Mouse (Mus musculus): Measurements from ENCODE around the gene Dok5.
A peak's percentile ranks its signal among the peaks of the same experiment; 100 is the strongest.

Dok5 gene

DNA sequence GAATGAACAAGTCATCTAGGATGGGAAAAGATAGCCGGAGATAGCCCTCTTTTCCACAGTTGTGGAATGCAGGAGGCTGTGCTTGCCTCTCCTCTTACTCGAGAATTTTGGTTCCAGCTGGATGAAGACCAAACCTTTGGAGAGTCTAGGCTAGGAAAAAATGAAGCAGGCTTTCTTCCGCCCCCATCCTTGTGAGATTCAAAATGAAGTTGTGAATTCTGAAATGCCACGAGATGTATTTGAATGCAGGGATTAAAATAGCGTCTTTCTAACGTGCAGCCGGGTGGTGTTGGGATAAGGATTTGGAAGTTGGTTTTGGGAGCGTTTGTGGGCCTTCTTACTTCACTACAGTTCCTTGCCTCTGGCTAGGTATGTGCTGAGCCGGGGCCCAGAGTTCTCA, 6.8 kb downstream of the Dok5 start:
- no peak for DNase-seq (ENCODE audit: low spot score)

DNA sequence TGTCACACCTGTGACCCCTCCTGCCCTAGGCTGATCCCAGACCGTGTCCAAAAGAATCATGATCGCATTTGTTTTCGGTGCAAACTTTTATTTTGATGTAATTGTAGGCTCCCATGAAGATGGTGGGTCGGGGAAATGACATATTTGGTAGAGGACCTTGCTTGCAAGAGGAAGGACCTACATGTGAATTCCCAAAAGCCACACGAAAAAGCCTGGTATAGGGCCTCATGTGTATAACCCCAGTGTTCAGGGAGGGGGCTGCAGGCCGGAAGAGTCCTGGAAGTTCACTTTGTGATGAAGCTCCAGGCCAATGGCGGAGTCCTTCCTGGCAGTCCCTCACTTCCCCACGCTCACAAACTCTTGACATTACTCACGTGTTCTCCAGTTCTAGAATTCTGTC, 7.3 kb downstream of the Dok5 start:
- no peak for DNase-seq (ENCODE audit: low spot score)

DNA sequence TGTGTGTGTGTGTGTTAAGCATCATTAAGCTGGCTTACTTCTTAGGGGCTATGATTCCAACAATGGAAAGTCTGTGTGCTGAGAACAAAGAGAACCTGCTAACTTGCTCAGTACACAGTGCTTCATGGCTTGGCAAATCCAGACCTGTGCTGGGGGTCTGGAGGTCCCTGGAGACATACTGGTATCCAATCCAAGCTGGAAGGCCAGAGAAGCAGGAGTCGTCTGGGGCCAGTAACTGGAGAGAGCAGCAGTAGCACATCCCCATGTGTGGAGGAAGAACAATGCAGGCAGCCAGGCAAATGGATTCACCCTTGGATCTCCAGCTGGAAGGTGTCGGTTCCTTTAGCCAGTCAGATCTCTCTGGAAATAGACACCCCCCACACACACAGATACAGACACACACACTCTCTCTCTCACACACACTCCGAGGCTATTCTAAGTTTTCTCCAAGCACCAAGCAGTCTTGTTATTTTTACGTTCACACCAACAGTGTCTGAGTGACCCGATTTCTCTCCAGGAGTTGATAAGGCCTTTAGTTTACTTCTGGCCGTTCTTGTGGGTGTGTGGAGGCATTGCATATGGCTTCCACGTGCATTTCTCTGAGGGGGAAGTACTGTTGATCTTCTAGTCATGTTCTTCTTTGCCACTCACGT, 8.2 kb downstream of the Dok5 start:
- peak; percentile 45 for DNase-seq (ENCODE audit: low spot score)

DNA sequence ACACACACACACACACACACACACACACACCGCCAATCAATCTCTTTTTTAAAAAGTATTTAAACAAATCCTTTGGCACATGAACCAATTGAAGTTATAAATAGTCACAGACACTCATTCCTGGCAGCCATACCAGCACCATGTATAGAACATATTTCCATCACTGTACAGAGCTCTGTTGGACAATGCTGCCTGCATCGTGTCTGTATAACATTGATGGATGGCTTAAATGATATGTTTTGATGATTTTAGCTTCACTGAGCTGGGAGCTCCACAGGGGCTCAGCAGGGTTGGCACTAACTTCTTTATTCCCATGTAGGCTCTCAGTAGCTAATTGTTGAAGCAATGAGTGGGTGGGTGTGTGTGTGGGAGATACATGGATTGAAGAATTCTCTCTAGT, 11.9 kb downstream of the Dok5 start:
- no peak for DNase-seq (ENCODE audit: low spot score)

DNA sequence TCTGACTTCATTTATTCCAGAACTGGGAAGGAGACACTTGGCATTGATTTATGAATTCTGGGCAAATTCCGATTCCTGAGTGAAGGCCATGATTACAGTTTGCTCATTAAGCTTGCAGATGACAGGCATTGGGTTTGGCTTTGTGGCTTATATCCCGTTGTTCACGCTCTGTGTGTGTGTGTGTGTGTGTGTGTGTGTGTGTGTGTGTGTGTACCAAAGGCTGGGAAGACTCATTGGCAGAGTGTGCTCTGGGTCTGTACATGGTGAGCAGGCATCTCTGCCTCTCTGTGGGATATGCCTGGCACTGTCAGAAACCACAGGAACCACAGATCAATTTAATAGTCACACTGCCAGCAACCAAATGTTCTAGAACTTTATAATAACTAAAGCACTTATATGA, 17.3 kb downstream of the Dok5 start:
- DNase-seq (ENCODE audit: low spot score) = no peak

DNA sequence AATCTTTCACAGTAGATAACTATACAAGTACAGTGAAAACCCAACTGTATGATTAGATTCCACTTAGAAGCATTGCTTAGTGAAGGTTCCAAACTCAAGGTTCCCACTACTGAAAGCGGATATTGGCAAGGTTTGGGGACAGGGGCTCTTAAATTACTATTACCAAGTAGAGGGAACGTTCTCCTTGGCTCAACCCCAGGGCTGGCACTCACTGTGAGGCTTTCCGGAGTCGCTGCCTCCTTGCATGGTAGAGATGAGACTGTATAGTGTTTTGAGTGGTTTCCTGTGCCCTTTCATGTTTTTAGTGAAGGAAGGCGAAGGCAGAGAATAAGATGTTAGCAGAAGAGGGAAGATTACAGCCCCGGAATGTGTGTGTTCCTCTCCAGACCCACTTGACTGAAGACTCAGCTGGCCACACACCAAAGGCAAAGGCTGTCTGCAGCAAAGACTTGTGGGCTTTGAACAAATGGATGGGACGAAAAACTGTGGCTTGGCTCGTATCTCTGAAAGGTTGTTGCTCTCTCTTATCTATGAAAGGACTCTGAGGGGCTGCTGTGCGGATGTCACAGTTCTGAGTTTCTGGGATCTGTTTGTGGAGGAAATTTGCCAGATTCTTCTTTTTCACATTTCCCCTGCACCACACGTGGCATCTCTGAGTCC, 20.7 kb downstream of the Dok5 start:
- DNase-seq (ENCODE audit: low spot score) = no peak

DNA sequence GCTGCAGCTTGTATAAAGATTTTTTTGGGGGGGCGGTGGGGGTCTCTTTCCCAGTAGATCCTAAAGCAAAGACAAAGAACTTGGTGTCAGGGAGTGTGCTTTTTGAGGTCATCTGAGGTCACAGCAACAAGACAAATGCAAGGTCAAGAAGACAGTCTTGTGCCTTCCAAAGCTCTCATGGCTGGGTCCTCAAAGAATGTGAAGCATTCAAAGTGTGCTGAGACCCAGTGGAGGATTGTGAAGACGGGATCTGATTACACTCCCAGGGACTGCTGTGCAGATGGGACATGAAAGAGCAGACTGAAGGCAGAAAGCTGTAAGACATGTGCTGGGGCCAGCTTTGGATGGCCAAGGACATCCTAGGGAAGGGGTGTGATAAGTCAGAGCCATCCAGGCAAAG, 24.2 kb downstream of the Dok5 start:
- DNase-seq (ENCODE audit: low spot score) = no peak

DNA sequence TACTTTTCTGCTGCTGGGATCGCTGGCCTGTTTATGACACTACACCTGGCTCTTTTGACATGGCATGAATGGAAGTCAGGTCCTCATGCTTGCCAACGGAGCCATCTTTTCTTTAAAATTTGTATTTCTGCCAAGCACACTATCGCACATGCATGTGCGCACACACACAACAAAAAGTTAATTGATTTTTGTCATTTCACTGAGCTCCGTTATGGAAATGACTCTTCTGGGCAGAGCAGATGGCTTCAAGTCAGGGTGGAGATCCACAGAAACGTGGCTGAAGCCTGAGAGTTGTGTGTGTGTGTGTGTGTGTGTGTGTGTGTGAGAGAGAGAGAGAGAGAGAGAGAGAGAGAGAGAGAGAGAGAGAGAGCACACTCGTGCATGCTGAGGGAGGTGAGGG, 25.1 kb downstream of the Dok5 start:
- DNase-seq (ENCODE audit: low spot score) = no peak

DNA sequence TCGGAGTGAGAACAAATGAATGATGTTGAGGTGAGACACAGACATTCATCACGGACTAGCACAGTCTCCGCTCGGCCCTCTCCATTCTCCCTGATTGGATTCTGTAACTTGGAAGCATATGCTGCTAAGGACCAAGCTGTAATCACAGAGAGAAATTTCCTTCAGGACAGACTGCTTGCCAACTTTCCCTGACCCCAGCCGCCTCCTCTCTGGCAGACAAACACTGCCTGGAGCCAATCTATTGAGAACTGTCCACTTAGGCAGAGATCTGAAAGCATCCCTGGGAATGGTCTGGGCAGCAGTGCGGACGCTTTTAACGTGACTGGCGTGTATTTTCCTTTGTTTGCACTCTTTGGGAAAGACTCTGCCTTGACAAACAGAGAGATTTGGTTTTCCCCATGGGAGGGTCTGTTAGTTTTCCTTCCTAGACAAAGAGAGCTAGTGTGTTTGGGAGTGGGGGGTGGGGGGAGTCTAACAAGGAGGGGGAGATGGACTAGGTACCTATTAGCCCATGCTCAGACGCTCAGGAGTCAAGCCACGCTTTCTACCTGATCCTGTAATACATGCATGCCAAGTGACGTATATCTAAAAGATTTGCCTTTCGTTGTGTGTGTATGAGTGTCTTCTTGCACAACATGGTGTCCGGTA, 25.7 kb downstream of the Dok5 start:
- DNase-seq (ENCODE audit: low spot score) = no peak

DNA sequence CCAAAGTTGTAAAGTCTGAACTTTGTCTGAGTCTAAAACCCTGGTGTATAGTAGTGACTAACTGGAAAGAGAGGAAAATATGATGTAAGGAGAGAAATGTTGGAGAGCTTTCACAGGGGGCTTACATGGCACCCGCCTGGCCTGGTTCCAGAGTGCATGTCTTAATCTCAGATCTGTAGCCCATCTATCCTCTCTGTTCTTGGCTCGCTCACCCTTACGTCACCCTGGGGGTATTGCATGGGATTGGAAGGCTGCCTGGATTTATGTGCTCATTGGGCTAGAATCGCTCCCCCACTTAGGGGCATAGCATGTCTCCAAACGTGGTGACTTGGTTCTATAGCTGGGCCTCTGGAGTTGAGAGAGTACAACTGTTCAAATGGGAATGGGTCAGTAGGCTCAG, 26.6 kb downstream of the Dok5 start:
- no peak for DNase-seq (ENCODE audit: low spot score)

DNA sequence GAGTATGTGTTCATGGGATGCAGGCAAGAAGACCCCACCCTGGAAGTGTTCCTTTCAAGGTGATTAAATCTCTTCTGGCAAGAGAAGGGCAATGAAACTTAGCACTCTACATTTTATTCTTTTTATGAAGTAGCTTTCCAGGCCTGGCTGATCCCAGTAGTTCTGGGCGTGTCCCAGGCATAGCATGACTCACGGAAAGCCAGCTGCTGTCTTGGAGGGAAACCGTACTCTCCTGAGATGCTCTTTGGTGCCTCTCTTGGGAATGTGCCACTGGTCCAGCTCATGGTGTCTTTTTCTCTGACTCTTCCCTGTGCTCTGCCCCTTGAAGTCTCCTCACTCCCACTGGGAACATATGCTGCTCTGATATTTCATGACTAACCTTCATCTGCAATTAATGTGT, 33.1 kb downstream of the Dok5 start:
- DNase-seq (ENCODE audit: low spot score) = no peak

DNA sequence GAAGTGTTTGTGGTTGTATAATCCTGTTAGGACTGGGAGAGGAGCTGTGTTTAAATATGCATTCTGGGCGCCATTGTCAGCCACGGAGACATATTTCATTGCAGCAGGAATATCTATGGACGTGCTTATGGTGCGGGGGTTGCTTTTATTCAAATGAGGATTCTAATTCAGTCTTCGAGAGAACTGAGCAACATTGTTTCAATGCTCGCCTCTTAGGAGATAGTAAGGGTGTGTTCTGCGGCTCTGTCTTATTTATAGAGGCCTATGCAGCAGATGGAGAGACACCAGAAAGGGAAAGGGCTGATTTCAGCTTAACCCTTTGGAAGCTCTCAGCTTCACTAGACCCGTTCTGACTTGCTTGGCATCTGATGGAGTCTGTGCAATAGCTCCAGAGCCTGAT, 35.6 kb downstream of the Dok5 start:
- DNase-seq (ENCODE audit: low spot score) = no peak

DNA sequence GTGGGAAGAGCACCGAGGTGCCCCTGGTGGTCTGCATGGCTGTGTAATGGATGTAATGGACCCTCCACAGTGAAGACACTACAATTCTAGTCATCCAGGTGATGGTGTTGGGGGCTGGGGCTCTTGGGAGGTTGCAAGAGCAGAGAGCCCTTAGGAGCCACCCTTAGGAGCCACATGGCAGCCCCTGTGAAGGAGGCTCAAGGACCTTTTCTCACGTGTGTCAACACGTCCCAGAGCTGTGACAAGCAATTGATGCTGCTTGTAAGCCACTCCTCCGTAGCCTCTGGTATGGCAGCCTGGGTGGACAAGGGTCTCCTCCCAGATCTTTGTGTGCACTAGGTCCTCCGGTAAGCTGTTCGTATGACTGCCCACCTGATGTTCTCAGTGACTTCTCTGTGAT, 37.1 kb downstream of the Dok5 start:
- no peak for DNase-seq (ENCODE audit: low spot score)

DNA sequence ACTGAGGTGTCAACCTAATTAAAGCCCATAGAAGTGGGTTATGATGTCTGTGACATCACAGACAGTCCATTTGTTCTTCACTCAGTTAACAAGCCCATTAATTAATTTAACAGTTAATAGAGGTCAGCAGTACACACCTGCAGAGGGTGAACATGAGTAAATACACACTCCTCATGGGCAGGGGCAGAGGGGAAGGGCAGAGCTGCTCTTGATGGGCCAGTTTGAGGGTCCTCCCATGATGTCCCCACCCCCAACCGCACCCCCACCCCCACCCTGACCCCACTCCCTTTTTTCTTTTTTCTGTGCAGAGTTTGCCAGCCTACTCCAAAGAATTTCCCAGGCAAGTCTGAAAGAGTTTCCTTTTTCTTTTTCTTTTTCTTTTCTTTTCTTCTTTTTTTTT, 39.9 kb downstream of the Dok5 start:
- no peak for DNase-seq (ENCODE audit: low spot score)

DNA sequence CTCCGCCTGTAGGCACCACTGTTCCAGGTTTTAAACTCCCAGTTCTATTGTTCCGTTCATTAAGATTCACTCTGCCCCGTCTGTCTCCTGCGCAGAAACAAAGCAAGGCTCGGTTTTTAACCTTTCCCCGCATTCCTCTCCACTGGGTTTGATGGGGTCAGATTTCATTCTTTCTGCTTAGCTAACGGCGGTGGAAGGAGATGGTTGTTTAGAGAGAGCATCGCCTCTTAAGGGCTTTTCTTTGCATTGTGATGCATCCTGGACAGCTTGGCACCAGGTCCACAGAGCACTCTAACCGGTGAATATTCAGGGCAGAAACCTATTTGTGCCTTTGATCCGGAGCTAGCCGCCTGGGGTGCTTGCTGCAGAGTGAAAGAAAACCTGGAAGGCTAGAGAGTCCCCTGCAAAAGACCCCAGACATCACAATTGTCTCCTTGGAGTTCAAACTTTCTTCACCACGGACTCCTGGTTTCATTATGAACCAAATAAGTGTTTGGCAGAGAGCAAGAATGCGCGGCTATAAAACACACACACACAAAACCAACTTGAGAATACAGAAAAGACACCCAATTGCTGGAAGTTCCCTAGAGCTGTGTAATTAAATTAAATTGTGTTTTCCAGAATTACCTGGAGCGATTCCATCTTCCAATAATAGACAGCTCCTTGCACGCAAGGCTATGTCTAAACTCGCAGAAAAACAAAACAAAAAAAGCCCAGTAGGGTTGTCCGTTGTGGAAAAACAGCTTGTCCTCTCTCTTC, 40.7 kb downstream of the Dok5 start:
- peak; percentile 58 for DNase-seq (ENCODE audit: low spot score)

DNA sequence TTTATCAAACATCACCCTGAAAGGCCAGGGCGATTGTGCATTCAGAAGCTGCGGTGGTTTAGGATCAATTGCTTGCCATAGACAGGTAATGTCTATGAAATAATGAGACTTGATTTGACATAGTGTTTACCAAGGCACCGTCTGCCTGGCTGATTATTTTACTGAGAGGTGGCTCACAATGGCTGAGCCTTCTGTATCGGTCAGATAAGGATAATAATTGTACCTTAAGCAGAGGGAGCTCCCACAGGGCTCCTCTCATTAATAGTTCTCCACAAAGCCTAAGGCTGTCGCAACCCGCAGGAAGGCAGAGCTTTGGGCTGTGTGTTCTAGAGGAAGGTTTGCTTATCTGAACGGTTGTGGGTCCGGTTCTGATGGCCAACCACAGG, 41.3 kb downstream of the Dok5 start:
- DNase-seq (ENCODE audit: low spot score) = no peak

DNA sequence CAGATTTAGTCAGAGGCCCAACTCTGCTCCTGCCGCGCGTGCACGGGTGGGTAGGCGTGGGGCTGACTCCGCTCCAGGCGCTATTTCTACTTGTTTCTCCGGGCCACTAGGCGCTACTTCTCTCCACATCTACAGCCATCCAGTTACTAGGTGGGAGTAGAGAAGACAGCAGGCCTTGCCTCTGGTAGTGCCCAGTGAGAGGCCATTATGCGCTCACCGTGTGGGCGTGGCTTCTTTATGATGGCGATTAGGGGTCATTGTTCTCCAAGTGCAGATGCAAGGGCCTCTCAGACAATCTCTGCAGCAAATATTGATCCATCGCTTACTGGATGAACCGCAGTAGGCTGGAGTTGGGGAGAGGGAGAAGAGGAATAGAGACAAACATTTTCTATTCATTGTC, 44.0 kb downstream of the Dok5 start:
- no peak for DNase-seq (ENCODE audit: low spot score)

DNA sequence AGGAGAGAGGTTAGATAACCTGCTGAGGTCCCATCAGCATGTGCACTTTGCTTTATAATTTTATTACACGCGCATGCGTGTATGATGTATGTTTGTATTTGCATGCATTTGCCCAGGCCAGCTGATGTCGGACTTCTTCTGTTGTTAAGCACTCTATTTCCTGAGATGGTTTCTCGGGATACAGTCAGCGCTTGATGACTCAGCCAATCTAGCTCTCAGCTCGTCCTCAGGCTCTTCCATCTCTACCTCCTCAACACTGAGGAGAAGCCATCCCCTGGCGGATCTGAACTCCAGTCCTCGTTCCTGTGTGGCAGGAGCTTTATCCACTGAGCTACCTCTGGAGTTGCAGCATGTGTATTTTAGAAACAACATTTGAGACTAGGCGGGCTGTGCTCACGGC, 44.5 kb downstream of the Dok5 start:
- DNase-seq (ENCODE audit: low spot score) = no peak

DNA sequence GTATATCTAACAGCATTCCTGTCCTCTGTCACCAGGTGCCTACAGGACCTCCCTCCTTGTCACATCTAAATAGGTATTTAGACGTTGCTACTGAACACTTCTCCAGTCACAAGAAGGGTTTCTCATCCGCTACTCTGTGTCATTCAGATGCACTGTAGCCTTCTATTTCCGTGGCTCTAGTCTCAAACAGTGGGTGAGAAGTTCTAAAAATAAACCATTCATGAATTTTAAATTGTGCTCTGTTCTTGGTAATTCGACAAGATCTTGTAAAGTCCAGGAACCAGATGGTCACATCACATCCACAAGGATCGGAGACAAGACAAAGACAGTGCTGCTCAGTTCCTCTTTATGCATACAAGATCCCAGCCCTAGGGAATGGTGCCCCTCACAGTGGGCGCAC, 46.0 kb downstream of the Dok5 start:
- DNase-seq (ENCODE audit: low spot score) = no peak

DNA sequence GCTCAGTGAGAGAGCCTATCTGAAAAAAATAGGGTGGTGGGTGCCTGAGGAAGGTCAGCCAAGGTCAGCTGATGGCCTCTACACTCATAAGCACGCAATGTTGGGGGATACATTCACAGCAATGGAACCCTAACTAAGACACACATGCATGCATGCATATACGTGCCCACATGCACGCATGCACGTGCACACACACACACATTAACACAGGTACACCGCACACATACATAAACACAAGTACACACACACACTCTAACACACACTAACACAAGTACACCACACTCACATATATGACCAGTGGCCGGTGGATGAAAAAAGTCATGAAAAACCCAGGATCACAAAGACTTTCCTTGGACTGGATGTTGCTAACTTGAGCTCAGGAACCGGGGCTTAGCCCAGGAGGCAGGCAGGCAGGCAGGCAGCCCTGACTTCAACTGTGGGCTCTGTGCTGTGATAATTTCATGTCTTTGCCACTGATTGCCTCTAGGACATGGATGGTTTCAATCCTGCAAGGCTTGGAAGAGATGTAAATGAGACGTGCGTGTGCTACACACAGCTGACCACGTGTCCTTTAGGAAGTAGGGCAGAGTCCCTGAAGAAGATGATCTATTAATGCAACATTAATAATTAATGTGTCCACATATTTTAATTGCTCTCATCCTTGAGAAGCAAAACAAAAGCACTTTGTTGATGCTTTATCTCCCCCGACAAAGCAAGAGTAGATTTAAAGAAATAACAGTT, 48.6 kb downstream of the Dok5 start:
- DNase-seq (ENCODE audit: low spot score) = no peak

DNA sequence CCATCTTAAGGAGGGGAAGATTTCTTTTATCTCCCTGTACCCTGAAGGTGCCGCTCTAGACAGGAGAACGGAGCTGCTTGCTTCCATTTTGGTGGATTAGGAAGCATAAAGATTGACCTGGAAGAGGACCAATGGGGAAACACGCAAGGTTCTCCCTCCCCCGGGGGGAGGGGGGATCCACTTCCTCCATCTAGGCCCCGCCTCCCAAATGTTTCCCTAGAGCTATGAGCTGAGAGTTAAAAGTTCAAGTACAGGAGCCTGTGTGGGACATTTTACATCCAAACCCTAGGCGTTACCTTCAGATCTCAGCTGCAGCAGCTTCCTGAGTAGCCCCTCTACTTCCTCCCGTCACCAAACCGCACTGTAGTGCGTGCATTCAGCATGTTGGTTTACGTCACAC, 56.5 kb downstream of the Dok5 start:
- no peak for DNase-seq (ENCODE audit: low spot score)

DNA sequence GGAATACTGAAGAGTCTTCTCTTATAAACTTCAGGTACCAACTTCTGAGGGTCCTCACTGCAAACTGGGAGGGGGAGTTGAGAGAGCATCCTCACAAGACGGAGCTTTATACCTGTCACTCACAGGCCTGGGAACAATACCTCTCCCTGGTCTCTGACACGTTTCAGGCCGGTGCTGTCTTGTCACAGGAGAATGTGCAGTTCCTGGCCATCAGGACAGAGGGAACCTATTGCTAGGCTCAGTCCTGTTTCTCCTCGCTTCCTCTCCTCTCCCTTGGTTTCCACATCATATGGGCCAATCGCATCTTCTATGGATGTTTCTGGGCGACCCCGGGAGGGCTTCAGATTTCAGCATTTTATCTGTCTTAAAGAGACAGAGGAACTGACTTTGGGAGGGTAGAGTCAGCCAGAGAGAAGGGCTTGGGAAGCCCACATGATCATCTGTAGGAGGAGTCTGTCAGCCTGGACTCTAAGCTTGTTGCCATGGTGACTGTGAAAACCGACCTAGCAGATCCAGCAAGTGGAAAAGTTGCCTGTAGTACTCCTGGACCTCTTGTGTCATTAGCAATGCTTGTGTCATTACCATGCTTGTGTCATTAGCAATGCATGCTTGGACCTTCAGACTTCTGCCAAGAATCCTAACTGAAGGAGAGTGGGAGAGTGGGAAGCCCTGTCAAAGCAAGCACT, 59.9 kb downstream of the Dok5 start:
- DNase-seq (ENCODE audit: low spot score) = peak; percentile 55

Measured in retina, embryonic 14.5 days (tissue).